Mouse (Mus musculus): Measurements from ENCODE around the gene Ncapg2.

DNA sequence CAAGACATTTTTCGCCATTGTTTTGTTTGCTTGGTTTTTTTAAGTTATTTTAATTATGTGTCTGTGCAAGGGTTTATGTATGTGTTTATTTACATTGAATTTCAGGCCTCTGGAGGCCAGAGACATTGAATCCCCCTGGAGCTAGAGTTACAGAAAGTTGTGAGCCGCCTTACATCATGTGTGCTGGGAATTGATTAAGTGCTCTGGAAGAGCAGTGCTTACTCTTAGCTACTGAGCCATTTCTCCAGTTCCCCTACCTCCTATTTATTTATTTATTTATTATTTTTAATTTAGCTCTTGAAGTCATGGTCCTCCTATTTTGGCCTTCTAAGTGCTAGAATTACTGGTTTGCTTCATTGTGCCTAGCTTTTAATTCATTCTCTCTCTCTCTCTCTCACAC lies 16.5 kb downstream of the Ncapg2 start:
- no peak for TF ChIP-seq CTCF (IDR thresholded peaks at IDR 0.05; ENCODE audit: low read depth)
- TF ChIP-seq EP300 (optimal IDR thresholded peaks at IDR 0.05), result no peak
